Mouse (Mus musculus): Measurements from ENCODE around the gene Bicc1.
"Not testable (repeated sequence)": the region's sequence is repeated elsewhere in the genome, so short reads cannot be mapped to it uniquely, and the experiment has no call there.

Gene Bicc1

DNA sequence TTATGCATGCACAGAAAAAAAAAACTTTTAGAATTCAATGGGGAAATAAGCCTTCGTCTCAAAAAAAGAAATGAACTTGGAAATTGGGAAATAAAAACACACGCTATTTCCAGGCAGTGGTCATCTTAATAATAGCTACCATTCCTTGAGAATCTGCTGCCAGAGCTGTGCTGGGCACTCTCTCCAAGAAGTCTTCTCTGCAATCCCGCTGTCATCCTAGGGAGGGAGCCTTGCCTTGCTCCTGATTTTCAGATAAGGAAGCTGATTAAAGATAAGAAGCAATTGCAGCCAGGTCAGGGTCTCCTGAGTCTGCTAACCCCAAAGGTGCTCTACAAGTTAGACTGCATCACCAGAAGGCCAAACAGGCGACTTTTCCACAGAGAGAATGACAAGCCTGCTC, 161.4 kb downstream of the Bicc1 start:
- DNase-seq (ENCODE audit: low spot score in 2 of 2) = peak; percentile 59 to 63

DNA sequence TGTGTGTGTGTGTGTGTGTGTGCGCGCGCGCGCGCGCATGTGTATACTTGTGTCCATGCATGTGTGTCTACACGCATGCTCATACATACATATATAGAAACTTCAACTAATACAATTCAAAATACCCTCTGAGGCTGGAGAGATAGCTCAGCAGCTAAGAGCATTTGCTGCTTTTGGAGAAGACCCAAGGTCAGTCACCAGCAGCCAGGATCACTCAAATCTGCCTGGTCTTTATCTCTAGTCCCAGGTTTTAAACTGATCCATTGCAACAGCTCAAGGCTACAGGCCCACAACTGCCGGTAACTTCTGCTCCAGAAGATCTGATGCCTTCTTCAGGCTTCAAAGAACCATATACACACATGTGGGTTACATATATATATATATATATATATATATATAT, 163.4 kb downstream of the Bicc1 start:
- DNase-seq (ENCODE audit: low spot score in 2 of 2) = no peak

DNA sequence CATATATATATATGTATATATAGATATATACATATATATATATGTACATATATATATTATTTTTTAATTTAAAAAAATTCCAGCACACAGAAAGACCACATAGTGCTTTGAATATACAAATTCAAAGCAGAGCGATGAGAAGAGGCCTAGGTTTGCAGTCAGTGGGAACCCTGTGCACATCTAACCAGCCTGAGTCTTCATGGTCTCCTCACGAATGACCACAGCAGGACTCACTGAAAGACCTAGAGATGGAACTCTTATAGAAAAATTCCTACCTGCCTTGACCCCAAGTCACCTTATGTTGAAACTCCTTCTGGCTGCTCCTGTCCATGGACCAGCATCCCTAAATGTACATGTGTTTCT, 165.4 kb downstream of the Bicc1 start:
- DNase-seq (ENCODE audit: low spot score in 2 of 2) = no peak

DNA sequence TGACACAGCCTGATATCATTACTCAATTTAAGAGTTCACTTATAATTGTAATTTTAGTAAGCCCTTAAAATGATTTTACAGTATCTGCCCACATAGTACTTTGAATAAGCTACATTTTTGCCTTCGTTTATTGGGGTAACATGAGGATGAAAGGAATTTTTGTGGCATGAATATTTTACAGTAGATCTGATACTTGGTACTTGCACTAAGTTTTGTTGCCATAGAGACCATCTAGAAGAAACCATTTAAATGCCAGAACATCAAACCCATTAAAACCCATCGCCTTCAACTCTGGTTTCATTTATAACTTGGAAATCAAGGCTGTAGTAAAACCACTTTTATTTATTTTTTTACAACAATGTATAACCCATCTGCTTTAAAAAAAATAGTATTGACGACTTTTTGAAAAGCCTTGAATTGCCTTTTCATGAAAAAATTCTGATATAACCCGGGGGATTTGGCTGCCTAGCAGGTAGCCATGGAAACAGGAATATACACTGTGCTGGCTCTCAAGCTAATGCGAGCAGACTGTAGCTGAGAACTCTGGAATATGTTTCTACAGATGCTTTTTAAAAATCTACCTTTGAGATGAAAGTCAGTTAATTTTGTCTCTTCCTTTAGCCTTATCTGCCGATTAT, 165.9 kb downstream of the Bicc1 start:
- peak in 1 of 2 experiments; percentile 32 for DNase-seq (ENCODE audit: low spot score in 2 of 2)

DNA sequence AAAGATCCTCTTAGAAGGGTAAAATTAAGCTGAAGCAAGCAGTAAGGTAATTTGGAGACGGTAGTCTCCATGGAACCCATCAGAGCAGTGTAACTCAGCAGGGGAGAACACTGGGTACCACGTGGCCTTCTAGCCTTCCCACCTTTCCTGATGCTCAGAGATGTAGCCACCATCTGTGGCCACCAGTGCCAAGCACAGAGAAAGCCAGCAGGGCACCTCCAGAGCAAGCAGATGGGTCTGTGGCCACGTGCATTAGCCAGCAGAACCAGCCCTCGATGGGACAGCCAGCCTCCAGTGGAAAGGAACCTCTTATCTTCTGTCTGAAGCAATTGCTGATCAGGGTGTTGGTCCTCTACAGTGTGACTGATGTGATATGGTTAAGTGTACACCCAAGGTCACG, 172.1 kb downstream of the Bicc1 start:
- DNase-seq (ENCODE audit: low spot score in 2 of 2) = no peak

DNA sequence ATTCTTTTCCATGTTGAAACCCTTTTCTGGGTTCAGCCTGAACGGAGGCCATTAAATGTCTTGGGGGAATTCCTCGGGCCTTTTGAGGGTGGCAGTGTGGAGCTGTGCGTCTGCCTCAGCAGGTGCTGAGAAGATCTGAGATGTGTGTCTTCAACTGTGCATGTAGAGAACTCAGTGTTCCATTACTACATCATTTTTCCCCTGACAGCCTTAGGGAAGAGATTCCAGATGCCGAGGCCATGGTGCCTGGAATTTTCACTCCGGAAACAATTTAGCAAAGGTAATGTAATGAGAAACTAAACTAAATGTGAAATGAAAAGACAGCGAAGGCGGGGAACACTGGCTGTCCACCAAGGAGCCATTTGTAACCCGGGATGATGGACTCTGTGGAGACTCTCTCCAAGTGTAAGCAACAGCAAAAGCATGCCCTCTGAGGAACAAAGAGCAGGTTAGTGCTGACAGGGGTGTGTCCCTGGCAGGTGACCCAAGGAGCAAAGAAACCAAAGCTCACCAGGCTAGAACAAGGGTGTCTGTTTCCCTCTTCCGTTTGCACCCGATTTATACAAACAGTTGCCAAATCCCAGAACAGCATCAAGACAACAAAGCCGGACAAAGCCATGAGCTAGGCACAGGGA, 176.3 kb downstream of the Bicc1 start:
- DNase-seq (ENCODE audit: low spot score in 2 of 2) = no peak

DNA sequence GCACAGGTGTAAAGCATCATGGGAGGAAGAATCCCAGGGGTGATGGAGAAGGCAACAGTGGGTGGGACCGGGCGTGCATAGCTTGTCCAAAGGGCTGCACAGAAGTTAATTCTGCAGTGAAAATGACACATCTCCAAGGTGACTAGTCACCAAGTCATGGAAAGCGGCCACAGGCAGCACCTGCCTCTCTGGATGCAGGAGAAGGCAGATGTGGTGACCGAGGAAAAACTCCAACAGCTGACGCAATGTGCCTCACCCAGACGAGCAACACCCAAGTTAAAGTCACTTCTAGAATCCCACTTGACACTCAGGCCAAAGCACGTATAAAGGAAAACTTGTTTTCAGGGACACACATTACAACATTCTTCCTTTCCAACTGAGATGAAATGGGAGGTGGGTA, 177.3 kb downstream of the Bicc1 start:
- DNase-seq (ENCODE audit: low spot score in 2 of 2) = no peak

DNA sequence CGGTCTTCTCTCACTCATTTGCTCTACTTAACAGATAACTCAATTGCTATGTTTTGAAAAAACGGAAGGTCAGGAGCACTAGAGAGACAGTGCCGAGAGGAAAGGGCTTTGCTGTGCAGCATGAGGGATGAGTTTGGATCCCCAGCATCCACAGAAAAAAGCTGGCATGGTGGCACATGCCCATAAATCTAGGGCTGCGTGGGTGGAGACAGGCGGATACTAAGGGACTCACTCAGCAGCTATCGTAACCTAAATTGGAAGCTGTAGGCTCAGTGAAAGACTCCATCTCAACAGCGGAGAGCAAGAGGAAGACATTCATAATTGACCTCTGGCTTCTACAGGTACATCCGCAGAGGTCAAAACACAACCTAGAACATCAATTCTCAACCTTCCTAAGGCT, 179.8 kb downstream of the Bicc1 start:
- DNase-seq (ENCODE audit: low spot score in 2 of 2) = no peak

DNA sequence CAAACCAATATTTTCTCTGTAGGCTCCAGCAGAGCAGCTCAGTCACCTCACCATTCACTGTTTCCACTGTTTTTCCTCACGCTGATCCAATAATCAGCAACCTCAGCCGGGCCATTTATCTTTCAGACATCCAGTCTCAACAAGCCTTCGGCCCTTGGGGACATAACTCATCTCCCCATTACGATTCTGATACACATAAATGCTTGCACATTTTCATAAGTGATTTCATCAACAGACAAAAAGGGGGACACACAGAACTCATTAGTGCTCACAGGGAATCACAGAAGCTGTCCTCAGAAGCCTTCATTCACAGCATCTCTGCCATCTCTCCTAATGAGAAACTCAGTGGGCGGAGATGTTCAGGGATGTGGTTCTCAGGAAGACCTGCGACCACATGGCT, 182.4 kb downstream of the Bicc1 start:
- no peak for DNase-seq (ENCODE audit: low spot score in 2 of 2)

DNA sequence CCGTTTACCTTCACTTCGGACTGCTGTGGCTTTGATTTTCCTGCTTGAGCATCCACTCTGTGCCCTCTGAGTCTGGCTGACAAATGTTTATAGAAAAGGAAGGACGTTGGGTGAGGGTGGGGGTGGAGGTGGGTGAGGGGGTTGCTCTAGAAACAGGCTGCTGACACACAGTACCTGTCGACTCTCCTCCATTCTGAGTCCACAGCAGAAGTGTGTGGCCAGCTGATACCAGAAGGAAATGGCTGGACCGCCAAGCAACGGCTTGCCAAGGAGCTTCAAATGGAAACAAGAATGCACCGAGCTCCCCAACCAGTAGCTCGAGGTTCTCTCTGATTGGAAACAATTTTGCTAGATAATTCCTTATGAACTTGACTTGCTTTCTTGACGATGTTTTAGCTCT, 182.9 kb downstream of the Bicc1 start:
- no peak for DNase-seq (ENCODE audit: low spot score in 2 of 2)

DNA sequence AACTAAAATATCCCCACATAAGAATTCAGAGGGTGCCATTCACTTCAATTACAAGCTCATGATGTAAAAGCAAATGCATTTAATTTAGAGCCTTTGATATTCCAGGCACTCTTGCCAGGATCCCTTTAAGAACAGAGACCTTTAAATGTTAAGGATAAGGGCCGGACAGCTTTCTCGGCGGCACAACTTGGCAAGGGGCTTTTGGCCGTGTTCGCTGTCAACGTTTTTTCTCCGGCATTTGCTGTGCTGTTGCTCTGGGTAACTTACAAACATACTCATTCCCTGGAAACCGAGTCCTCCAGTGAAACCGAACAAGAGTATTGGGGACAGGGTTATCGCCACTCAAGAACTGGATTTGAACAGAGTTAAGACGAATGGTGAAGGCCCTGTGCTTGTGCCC, 188.3 kb downstream of the Bicc1 start:
- DNase-seq (ENCODE audit: low spot score in 2 of 2) = no peak

DNA sequence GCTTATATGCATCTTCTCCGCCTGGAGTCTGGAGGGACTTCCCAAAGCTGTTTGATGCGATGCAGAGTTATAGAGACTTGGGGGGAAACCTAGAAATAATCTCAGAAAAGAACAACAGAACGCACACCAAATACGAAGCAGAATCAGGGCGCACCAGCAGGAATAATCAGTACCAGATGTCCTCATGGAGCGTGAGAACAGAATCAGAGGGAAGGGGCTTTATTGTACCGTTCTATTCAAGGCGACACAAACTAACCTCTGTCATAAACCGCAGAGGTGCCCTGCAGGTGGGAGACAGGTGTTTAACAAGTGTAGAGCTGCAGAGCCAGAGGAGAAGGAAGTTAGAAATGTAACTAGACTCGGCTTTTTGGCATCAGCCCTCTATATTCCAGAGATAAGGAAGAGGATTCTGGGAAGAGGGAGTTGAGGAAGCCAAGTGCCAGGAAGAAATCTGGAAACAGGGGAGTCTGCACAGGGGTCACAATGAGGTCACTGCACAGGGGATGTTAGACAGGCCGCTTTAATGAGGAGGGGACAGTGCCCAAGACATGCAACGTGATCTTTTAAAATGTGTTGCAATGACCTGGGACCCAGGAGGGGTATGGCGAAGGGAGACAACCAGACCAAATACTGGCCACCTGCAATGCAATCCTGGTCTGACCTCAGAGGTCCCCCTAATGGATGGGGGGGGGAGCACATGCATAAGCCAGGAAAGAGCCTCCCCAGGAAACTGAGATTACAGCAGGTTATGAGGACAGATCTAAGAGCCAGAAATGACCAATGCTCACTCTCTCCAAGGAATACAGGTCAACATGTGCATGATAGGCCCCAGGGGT, 190.4 kb downstream of the Bicc1 start:
- DNase-seq (ENCODE audit: low spot score in 2 of 2) = no peak

DNA sequence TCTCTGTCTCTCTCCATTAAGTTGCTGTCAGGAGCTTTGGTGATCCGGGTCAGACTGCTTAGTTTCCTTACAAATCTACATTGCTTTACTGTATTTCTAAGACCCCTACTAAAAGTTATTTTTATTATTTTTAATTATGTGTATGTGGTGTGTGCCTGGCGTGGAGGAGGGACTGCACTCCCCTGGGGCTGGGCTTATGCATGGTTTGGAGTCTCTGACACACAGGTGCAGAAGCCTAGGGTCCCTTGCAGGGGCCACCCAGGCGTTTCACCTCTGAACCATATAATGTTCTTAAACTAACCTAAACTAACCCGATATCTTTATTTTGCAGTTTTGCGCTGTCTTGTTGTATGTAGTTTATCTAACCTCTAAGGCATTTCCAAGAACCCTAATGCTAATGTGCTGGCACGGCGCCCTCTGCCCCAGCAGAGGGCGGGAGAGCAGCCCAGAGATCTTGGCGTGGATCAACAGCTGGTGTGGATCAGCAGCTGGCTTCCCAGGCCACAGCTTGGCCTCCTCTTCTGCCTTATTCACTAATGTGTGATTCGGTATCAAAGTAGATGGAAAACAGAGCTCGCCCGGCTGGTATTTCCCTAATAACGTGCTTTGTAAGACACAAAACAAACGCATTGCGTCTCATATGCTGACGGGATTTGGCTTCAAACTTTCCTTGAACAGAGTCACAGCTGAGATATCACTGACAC, 192.7 kb downstream of the Bicc1 start:
- DNase-seq (ENCODE audit: low spot score in 2 of 2) = no peak

DNA sequence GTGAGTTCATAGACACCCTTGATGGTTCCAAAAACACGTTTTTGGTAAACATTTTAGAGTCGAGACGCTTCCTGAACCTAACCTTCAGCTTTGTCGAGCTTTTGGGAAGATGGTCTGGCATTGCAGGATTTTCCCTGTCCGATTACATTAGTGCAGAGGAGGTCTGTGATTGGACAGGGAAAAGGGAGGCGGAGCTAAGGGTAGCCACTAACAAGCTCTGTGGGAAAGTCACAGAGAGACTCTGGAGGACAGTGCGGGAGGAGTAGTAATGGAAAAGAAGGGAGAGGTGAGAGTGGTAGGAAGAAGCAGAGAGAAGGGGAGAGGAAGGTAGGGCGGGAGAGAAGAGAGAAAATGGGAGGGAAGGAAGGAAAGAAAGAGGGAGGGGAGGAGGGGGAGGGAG, 194.8 kb downstream of the Bicc1 start:
- no peak for DNase-seq (ENCODE audit: low spot score in 2 of 2)

DNA sequence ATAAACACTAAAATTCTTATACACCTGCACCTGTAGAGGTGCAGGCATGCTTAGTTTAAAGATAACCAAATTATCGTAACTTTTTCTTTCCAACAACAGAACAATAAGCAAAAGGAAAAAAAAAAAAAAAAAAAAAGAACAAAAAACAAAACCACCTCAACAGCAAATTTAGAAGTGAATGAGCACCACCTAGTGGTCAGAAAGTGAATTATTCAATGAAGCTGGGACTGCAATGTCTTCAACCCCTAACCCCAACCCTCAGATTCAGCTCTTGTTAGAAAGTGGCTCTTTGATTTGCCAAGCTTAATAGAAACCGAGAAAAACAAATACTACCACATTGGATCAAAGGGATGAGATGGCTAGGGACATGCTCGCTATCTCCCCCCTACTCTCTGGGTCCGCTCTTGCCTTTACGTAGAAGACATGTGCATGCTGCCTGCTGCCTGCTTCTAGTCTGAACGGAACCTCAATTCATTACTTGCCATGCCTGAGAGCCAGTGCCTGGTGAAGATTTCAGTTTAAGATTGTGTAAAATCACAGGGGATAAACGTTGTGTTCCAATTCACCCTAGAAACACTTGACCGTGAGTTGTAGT, 195.8 kb downstream of the Bicc1 start:
- peak; percentile 32 to 64 for DNase-seq (ENCODE audit: low spot score in 2 of 2)

DNA sequence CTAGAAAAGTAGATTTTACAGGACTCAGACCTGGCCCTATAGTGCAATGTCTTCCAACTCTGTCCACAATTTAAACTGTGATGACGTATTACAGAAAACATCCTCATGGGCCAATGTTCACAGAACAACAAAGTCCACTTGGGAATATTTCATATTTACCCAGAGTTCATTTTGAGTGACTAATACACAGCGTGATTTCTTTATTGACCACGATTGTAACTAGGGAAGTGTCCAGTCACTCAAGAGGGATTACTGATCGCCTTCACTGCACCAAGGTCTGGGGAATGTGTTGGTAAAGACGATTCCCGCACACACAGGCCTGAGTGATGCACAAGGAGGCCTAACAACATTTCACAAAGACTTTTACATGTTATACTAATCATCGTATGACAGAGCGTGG, 197.9 kb downstream of the Bicc1 start:
- DNase-seq (ENCODE audit: low spot score in 2 of 2) = no peak

DNA sequence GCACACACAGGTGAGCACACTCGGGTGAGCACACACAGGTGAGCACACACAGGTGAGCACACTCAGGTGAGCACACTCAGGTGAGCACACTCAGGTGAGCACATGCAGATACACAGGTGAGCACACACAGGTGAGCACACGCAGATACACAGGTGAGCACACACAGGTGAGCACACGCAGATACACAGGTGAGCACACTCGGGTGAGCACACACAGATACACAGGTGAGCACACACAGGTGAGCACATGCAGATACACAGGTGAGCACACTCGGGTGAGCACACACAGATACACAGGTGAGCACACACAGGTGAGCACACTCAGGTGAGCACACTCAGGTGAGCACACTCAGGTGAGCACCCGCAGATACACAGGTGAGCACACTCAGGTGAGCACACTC, 199.1 kb downstream of the Bicc1 start:
- DNase-seq (ENCODE audit: low spot score in 2 of 2) = not testable (repeated sequence)

DNA sequence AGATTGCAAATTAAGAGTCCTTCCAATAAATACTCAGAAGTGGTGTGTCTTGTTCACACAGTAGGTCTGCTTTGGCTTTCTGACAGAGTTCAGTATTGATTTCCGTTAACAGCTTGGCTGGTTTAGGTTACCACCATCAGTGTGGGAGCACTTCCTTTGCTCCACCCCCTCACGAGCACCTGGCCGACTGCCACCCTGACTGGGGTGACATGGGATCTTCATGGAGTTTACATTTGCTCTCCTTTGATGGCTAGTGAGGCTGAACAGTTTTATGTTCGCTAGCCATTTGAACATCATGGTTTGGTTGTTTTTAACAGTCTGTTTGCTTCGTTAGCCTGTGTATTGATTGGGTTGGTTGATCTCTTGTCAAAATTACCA, 206.7 kb downstream of the Bicc1 start:
- no peak for DNase-seq (ENCODE audit: low spot score in 2 of 2)

DNA sequence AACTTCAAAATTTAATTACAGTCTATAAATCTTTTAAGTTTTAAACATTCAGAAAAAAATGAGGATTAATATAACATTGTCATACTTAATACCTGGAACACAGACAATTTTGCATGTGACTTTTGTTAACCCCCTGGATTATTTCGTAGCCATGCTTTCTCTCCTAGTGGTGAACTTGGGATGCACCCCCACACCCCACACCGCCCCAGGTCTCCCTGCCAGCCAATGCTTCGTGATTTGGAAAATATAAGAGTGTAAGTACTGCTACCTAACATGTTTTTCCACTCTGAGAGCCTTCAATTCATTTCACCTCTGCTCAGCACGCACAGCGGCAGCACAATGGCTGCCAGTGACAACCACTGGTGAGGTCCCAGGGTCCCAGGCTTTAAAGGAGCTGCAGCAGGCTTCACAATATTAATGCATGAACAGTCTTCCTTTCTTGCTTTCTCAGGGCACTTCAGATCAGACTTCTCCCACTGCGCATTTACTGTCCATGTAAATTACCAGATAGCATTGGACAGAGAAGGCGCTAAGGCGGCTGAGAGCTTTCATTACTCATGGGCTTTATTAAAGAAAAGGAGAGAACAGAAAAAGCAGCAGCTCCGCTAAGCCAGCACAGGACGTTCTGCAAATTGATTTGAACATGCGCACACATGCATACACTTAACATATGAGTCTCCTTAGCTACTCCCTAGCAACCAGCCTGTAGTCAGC, 207.3 kb downstream of the Bicc1 start:
- DNase-seq (ENCODE audit: low spot score in 2 of 2) = peak; percentile 25 to 40

DNA sequence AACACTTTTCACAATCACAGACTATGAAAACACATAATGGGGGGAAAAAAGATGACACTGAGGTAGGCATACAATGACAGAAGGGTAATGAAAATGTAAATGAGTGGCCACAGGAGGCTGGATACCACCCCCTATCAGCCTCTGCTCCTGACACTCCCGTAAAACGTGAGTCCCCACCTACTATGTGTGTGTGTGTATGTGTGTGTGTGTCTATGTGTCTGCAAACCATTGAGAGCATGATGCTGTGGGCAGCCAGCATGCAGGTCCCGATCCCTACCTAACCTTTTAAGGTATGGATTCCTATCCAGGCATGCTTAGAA, 209.4 kb downstream of the Bicc1 start:
- no peak for DNase-seq (ENCODE audit: low spot score in 2 of 2)

DNA sequence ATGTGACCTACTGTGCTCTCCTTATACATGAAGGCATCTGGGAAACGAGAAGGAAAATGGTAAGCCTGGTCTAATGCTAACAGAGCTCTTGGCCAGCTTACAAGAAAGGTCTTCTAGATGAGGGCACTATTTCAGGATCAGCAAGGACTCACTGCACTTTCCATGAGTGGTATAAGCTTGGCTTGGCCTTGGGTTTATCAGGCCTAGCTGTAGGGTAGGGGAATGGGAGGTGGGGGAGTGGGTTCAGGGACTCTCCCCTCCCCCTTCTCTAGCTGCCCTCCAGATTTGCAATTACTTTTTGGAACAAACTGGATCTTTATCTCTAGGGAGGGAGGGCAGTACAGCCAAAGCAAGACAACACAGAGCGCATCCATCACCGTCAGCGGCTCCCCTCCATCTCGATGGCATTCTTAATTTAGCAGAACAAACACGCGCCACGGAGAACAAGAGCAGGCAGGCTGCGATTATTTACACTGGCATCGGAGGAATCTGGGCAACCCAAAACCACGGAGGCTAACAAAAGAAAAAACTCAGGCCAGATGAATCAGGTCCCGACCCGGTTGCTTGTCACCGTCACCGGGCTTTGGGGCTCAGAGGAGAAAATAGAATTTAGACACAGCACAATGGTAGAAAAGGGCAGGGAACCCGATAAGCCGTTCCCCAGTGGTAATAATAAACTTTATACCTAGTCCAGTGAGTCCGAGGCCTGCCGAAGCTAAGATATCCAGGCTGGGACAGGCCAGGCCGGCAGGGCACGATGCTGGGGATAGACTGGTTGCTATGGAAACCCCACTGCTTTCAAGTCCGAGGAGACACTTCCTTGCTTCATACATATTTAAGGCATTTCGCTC, 210.0 kb downstream of the Bicc1 start:
- peak; percentile 30 to 35 for DNase-seq (ENCODE audit: low spot score in 2 of 2)

Data from right cerebral cortex, adult 2 months (tissue).